25 mouse cellular contexts compared by ENCODE assay signal in the genomic region with DNA sequence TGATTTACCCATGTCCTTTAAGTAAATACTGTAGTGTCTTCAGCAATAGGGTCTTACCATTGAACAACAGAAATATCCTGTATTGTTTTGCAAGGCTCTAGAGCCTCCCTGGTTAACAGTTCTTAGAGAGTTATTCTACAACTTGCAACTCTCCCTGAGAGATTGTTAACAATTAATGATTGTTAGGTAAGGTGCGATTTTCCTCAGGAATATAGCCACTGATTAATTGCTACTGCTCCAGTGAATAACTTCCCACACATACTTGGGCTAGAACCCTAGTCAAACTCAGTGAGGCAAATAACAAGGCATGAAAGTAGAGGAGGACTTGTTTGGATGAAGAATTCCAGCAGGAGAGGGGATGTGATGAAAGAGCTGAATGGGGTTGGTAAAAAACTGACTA.
A peak's percentile ranks its signal among the peaks of the same experiment; 100 is the strongest.
DNase-seq lines count a peak whose midpoint lies in the region; ATAC-seq and TF ChIP-seq lines count a peak whose summit lies in the region.
"Had no signal": no experiment of that assay in that cellular context is flagged by ENCODE, and none has a peak within 500 bp of the region (broad histone marks: within the 10 kb centered on the region; RNA-seq: fewer than 3 reads in every experiment).

No protein-coding gene starts in this region.

- DNase-seq in kidney, adult 11 months: peak; percentile 7
- no peak for DNase-seq in kidney, adult 18-20 months
- DNase-seq in kidney, adult 9 months: peak; percentile 82
- DNase-seq in kidney, postnatal 10 days: no peak
- DNase-seq in kidney, postnatal 0 days (ENCODE audit: low spot score): peak; percentile 13
- DNase-seq in spleen, postnatal 10 days (ENCODE audit: low spot score in 2 of 2): no peak
- DNase-seq: adrenal gland, adult 8-10 months; adrenal gland, postnatal 14 days; adrenal gland, postnatal 36 days; B cell, adult 2 months; cerebellum, adult 11-12 months; cerebellum, adult 2 months; cerebellum, adult 9-10 months; cerebellum, postnatal 10 days; cerebellum, postnatal 25 days had no signal

- ATAC-seq in kidney, embryonic 15.5 days (replicated peaks; ENCODE audit: low FRiP score): peak; percentile 93
- ATAC-seq in kidney, postnatal 0 days (replicated peaks; ENCODE audit: low FRiP score, low read depth): peak; percentile 52
- no peak for ATAC-seq in monocyte, adult 5-6 weeks (replicated peaks; ENCODE audit: insufficient number of reproducible peaks, low FRiP score, low TSS enrichment, poor library complexity, severe bottlenecking)
- ATAC-seq: activated CD4-positive, CD25-positive, alpha-beta regulatory T cell, adult 4 months; CD4-positive, CD25-positive, alpha-beta regulatory T cell, adult 4 months; forebrain, embryonic 13.5 days; Patski had no signal

- TF ChIP-seq CTCF in kidney, postnatal 0 days (IDR thresholded peaks at IDR 0.05; ENCODE audit: low read depth): no peak

- H3K4me3 ChIP-seq in kidney, embryonic 15.5 days (replicated peaks): no peak overlapping the region
- no peak overlapping the region for H3K4me3 ChIP-seq in kidney, postnatal 0 days (replicated peaks; ENCODE audit: low read depth, low read length)
- H3K4me3 ChIP-seq: embryonic facial prominence, embryonic 10.5 days; embryonic facial prominence, embryonic 12.5 days; forebrain, embryonic 13.5 days had no signal

- H3K4me1 ChIP-seq in kidney, embryonic 15.5 days: no peaks in the 10 kb centered on the region
- H3K4me1 ChIP-seq in kidney, postnatal 0 days (replicated peaks; ENCODE audit: insufficient read depth, low read length): no peaks in the 10 kb centered on the region
- H3K4me1 ChIP-seq: embryonic facial prominence, embryonic 10.5 days; embryonic facial prominence, embryonic 12.5 days; forebrain, embryonic 13.5 days had no signal

- H3K27me3 ChIP-seq in kidney, embryonic 15.5 days: no peaks in the 10 kb centered on the region
- H3K27me3 ChIP-seq in kidney, postnatal 0 days (ENCODE audit: insufficient read depth, low read length): no peaks in the 10 kb centered on the region
- H3K27me3 ChIP-seq: CH12.LX; embryonic facial prominence, embryonic 12.5 days; forebrain, embryonic 13.5 days; Patski had no signal

- 0 out of 2 replicates have a peak overlapping the region, but pooled peaks have one; percentile 49 for H3K27ac ChIP-seq in kidney, embryonic 15.5 days
- no peak overlapping the region for H3K27ac ChIP-seq in kidney, postnatal 0 days
- H3K27ac ChIP-seq: embryonic facial prominence, embryonic 10.5 days; embryonic facial prominence, embryonic 12.5 days; forebrain, embryonic 13.5 days had no signal

- no peak overlapping the region for H3K9ac ChIP-seq in kidney, embryonic 15.5 days
- H3K9ac ChIP-seq in kidney, postnatal 0 days (ENCODE audit: low read depth, low read length): no peak overlapping the region
- H3K9ac ChIP-seq: embryonic facial prominence, embryonic 12.5 days; forebrain, embryonic 13.5 days had no signal

- WGBS in kidney, embryonic 15.5 days: 77% methylated on average over 1 of the region's 1 CpGs
- 60% methylated on average over 1 of the region's 1 CpGs for WGBS in kidney, postnatal 0 days

- no peak overlapping the region for H3K4me2 ChIP-seq in kidney, embryonic 15.5 days
- H3K4me2 ChIP-seq in kidney, postnatal 0 days (ENCODE audit: low read length): no peak overlapping the region
- H3K4me2 ChIP-seq: embryonic facial prominence, embryonic 12.5 days; forebrain, embryonic 13.5 days had no signal

- H3K36me3 ChIP-seq in kidney, embryonic 15.5 days: no peaks in the 10 kb centered on the region
- no peaks in the 10 kb centered on the region for H3K36me3 ChIP-seq in kidney, postnatal 0 days (ENCODE audit: insufficient read depth, low read length)
- H3K36me3 ChIP-seq: embryonic facial prominence, embryonic 10.5 days; embryonic facial prominence, embryonic 12.5 days; G1E had no signal

- H3K9me3 ChIP-seq in kidney, embryonic 15.5 days (replicated peaks): no peaks in the 10 kb centered on the region
- H3K9me3 ChIP-seq in kidney, postnatal 0 days (replicated peaks; ENCODE audit: low read length): no peaks in the 10 kb centered on the region
- H3K9me3 ChIP-seq: embryonic facial prominence, embryonic 10.5 days; embryonic facial prominence, embryonic 12.5 days; forebrain, embryonic 13.5 days; G1E had no signal

Comparison
In these comparisons a context has a peak if more than half of its experiments do, and no peak if none do; other contexts are left out.
1. DNase-seq: peak in kidney, adult 11 months (single experiment), kidney, adult 9 months (single experiment) and kidney, postnatal 0 days (single experiment); none in kidney, adult 18-20 months (single experiment), kidney, postnatal 10 days (single experiment) and spleen, postnatal 10 days (0 of 2).